Mouse (Mus musculus) kidney, postnatal 0 days (tissue): ENCODE measurements around the gene Tiam1. TPM values are rescaled to one million over a fixed set of nuclear protein-coding genes. Genes with fewer than 3 reads are reported as not detected.

Source experiments
- ATAC-seq: fragments of 200-750 bp; cut with Nextera tagmentation; replicated peaks from 2 replicates; pipeline ENCODE4 v1.8.0; 2017; ENCODE audit warnings: low read depth, moderate number of reproducible peaks, moderate TSS enrichment, moderate library complexity; ENCODE audit not compliant: low FRiP score
- DNase-seq: peaks from one replicate; pipeline ENCODE4 v3.0.0-alpha.2; 2016; ENCODE audit warnings: low spot score
- H3K27ac ChIP-seq: fragments of 300-500 bp; sonication (generic); 2 replicates; pipeline ENCODE4 v1.5.1; 2014; ENCODE audit warnings: mild to moderate bottlenecking
- H3K27me3 ChIP-seq: fragments of 300-500 bp; sonication (generic); 2 replicates; pipeline ENCODE4 v1.6.1; 2014; ENCODE audit warnings: low read length, mixed read lengths; ENCODE audit not compliant: insufficient read depth
- H3K36me3 ChIP-seq: fragments of 300-500 bp; sonication (generic); 2 replicates; pipeline ENCODE4 v1.6.1; 2014; ENCODE audit warnings: low read length, mixed read lengths; ENCODE audit not compliant: insufficient read depth
- H3K4me1 ChIP-seq: fragments of 300-500 bp; sonication (generic); replicated peaks from 2 replicates; pipeline ENCODE4 v1.6.1; 2014; ENCODE audit warnings: antibody characterized with exemption, low read length, mixed read lengths; ENCODE audit not compliant: insufficient read depth
- H3K4me2 ChIP-seq: fragments of 300-500 bp; sonication (generic); 2 replicates; pipeline ENCODE4 v1.6.1; 2014; ENCODE audit warnings: mild to moderate bottlenecking, low read length, moderate library complexity, mixed read lengths
- H3K4me3 ChIP-seq: fragments of 300-500 bp; sonication (generic); replicated peaks from 2 replicates; pipeline ENCODE4 v1.5.1; 2014; ENCODE audit warnings: low read depth, low read length
- H3K9ac ChIP-seq: fragments of 300-500 bp; sonication (generic); 2 replicates; pipeline ENCODE4 v1.6.1; 2014; ENCODE audit warnings: low read depth, low read length
- H3K9me3 ChIP-seq: fragments of 300-500 bp; sonication (generic); replicated peaks from 2 replicates; pipeline ENCODE4 v1.6.1; 2016; ENCODE audit warnings: low read length, inconsistent platforms, mixed read lengths
- CTCF ChIP-seq: IDR thresholded peaks from 2 replicates; pipeline ENCODE4 v1.5.1; 2016; ENCODE audit warnings: antibody characterized with exemption, low read depth, mild to moderate bottlenecking, moderate library complexity
- WGBS: fragments of 180-500 bp; shearing (Covaris S2); extraction: QIAGEN DNeasy Blood & Tissue Kit; methylation state at CpG from one replicate; pipeline ENCODE4 v1.1.7; 2014; 5-methylcytosine and 5-hydroxymethylcytosine counted together
- polyA plus RNA-seq: library from polyadenylated mRNA; unstranded; fragments of >200 nt; fragmentation: Nextera tagmentation; extraction: Ambion mirVana; gene quantifications from 2 replicates; pipeline ENCODE4 v1.2.1, GENCODE M21; 2015

The Tiam1 gene
- polyA plus RNA-seq, 1 experiment from 2014 or later = 11.5 TPM

GRCm38 (mm10) chr16:90011521-90012181 is 131.9 kb downstream of the Tiam1 start:
- H3K9ac ChIP-seq = no peak overlapping the region
- H3K9me3 ChIP-seq = no peaks in the 10 kb centered on the region
- no peak overlapping the region for H3K4me3 ChIP-seq
- 85% methylated on average over 32 of the region's 32 CpGs for WGBS
- no peaks in the 10 kb centered on the region for H3K27me3 ChIP-seq
- DNase-seq = no peak
- no peak overlapping the region for H3K27ac ChIP-seq
- TF ChIP-seq CTCF = no peak
- ATAC-seq = no peak
- H3K4me1 ChIP-seq = peaks cover 10% of the 10 kb centered on the region; the same call in 1 of the 2 replicates
- H3K4me2 ChIP-seq = no peak overlapping the region
- H3K36me3 ChIP-seq = no peaks in the 10 kb centered on the region

GRCm38 (mm10) chr16:90008504-90008903 is 135.1 kb downstream of the Tiam1 start:
- no peaks in the 10 kb centered on the region for H3K9me3 ChIP-seq
- TF ChIP-seq CTCF = peak; percentile 22; the same call in 1 of the 2 replicates
- DNase-seq (no peak), ATAC-seq (no peak)
- H3K4me1 ChIP-seq = no peaks in the 10 kb centered on the region
- no peak overlapping the region for H3K9ac ChIP-seq
- no peak overlapping the region for H3K4me3 ChIP-seq
- no peak overlapping the region for H3K27ac ChIP-seq
- no peak overlapping the region for H3K4me2 ChIP-seq
- no peaks in the 10 kb centered on the region for H3K27me3 ChIP-seq
- WGBS = 92% methylated on average over 6 of the region's 6 CpGs
- H3K36me3 ChIP-seq = no peaks in the 10 kb centered on the region

GRCm38 (mm10) chr16:90007391-90007977 is 136.1 kb downstream of the Tiam1 start:
- H3K27me3 ChIP-seq = no peaks in the 10 kb centered on the region
- DNase-seq (no peak), ATAC-seq (no peak)
- no peaks in the 10 kb centered on the region for H3K36me3 ChIP-seq
- no peak overlapping the region for H3K9ac ChIP-seq
- H3K4me3 ChIP-seq = no peak overlapping the region
- 77% methylated on average over 13 of the region's 13 CpGs for WGBS
- no peaks in the 10 kb centered on the region for H3K4me1 ChIP-seq
- H3K9me3 ChIP-seq = no peaks in the 10 kb centered on the region
- H3K27ac ChIP-seq = no peak overlapping the region
- H3K4me2 ChIP-seq = no peak overlapping the region
- no peak for TF ChIP-seq CTCF

- Histone ChIP-seq H3K4me3 (no peak overlapping the region), H3K27ac (no peak overlapping the region), H3K9ac (no peak overlapping the region), H3K4me1 (no peaks in the 10 kb centered on the region), H3K9me3 (no peaks in the 10 kb centered on the region), H3K4me2 (no peak overlapping the region), H3K27me3 (no peaks in the 10 kb centered on the region), H3K36me3 (no peaks in the 10 kb centered on the region)
- ATAC-seq (no peak), DNase-seq (no peak)
- WGBS = 96% methylated on average over 14 of the region's 14 CpGs
- TF ChIP-seq CTCF = no peak
These were observed 140.0 kb downstream of the Tiam1 start for GRCm38 (mm10) chr16:90003556-90003955.

GRCm38 (mm10) chr16:89995155-89995554 is 148.4 kb downstream of the Tiam1 start:
- no peak overlapping the region for H3K9ac ChIP-seq
- no peak for DNase-seq
- no peak for ATAC-seq
- H3K4me3 ChIP-seq = no peak overlapping the region
- no peak overlapping the region for H3K4me2 ChIP-seq
- no peaks in the 10 kb centered on the region for H3K9me3 ChIP-seq
- no peaks in the 10 kb centered on the region for H3K4me1 ChIP-seq
- no peak overlapping the region for H3K27ac ChIP-seq
- TF ChIP-seq CTCF = no peak
- no peaks in the 10 kb centered on the region for H3K36me3 ChIP-seq
- no peaks in the 10 kb centered on the region for H3K27me3 ChIP-seq
- WGBS = 91% methylated on average over 7 of the region's 7 CpGs

GRCm38 (mm10) chr16:89993991-89994825 is 149.4 kb downstream of the Tiam1 start:
- Histone ChIP-seq H3K9ac (no peak overlapping the region), H3K36me3 (no peaks in the 10 kb centered on the region), H3K4me2 (no peak overlapping the region), H3K27me3 (no peaks in the 10 kb centered on the region), H3K27ac (no peak overlapping the region), H3K4me1 (no peaks in the 10 kb centered on the region), H3K4me3 (no peak overlapping the region), H3K9me3 (no peaks in the 10 kb centered on the region)
- no peak for TF ChIP-seq CTCF
- DNase-seq = no peak
- ATAC-seq = no peak
- WGBS = 80% methylated on average over 17 of the region's 17 CpGs
